Mouse (Mus musculus): ENCODE results near the gene Stab1. TPM values are rescaled to one million over a fixed set of nuclear protein-coding genes. Genes with fewer than 3 reads are reported as not detected.
A peak's percentile ranks its signal among the peaks of the same experiment; 100 is the strongest.

Gene Stab1
- polyA plus RNA-seq, 1 experiment, result 0.57 TPM

DNA sequence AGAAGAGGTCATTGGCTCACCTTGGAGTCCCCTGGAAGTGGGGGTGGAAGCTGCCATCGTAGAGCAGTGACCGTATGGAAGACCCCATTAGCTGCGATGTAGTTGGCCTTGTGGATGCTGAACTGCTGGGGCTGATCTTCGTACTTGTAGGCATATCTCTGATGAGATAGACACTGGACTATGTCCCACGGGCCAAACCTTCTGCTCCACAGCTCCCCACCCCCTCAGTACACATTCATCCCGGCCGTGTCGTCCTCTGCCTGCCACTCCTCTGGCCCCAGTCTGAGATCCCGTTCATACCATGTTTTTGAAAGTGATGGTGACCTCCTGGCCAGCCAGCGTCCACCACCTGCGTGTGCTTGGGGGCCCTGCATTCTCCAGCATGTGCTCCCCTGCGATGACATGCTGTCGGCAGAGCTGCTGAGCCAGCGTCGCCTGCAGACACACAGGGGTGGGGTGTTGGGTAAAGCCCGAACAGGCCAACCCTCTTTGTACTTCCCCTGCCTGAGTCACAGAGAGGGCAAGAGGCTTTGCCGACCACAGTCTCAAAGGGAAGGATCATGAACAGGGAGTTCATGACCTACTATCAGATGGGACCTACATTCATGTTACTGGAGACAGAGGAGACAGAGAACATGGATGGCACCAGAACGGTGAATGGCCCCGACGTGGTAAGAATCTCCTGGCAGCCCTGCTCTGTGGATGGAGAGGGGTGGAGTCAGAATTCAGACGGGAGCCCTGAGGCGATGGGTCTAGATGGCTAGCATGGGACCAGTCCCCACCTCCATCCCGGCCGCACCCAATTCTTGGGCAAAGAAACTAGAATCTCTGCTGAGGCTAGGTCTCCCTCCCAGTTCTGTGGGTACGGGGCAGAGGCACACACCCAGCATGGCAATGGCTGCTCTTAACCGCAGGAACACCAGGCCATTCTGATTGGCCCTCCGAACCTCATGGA lies 8.0 kb downstream of the Stab1 start:
- no peak overlapping the region for H3K4me3 ChIP-seq (ENCODE audit: low read depth, low read length)
- TF ChIP-seq CTCF (IDR thresholded peaks at IDR 0.05; ENCODE audit: low read depth, low read length), result no peak
- TF ChIP-seq POLR2A (IDR thresholded peaks at IDR 0.05; ENCODE audit: insufficient read depth, low read length), result no peak
- TF ChIP-seq EP300 (IDR thresholded peaks at IDR 0.05; ENCODE audit: insufficient read depth, low read depth, low read length), result no peak
- no peaks in the 10 kb centered on the region for H3K4me1 ChIP-seq (ENCODE audit: control insufficient read depth, insufficient read depth, low read length)
- no peak overlapping the region for H3K27ac ChIP-seq (ENCODE audit: insufficient read depth, low read length)
- H3K36me3 ChIP-seq (ENCODE audit: control insufficient read depth, insufficient read depth, low read length, poor library complexity, severe bottlenecking), result no peaks in the 10 kb centered on the region
- no peak overlapping the region for H3K9ac ChIP-seq (ENCODE audit: low read depth, poor library complexity, severe bottlenecking)
- H3K27me3 ChIP-seq (ENCODE audit: control insufficient read depth, insufficient read depth, low read length, poor library complexity, severe bottlenecking), result no peaks in the 10 kb centered on the region
- H3K9me3 ChIP-seq (replicated peaks; ENCODE audit: control insufficient read depth, insufficient read depth, low read length, poor library complexity, severe bottlenecking), result no peaks in the 10 kb centered on the region

GRCm38 (mm10) chr14:31145694-31146093 lies 22.7 kb downstream of the Stab1 start:
- Histone ChIP-seq H3K4me1 (ENCODE audit: control insufficient read depth, insufficient read depth, low read length) (no peaks in the 10 kb centered on the region), H3K9ac (ENCODE audit: low read depth, poor library complexity, severe bottlenecking) (no peak overlapping the region), H3K9me3 (replicated peaks; ENCODE audit: control insufficient read depth, insufficient read depth, low read length, poor library complexity, severe bottlenecking) (no peaks in the 10 kb centered on the region), H3K27me3 (ENCODE audit: control insufficient read depth, insufficient read depth, low read length, poor library complexity, severe bottlenecking) (no peaks in the 10 kb centered on the region), H3K36me3 (ENCODE audit: control insufficient read depth, insufficient read depth, low read length, poor library complexity, severe bottlenecking) (no peaks in the 10 kb centered on the region), H3K4me3 (ENCODE audit: low read depth, low read length) (no peak overlapping the region), H3K27ac (ENCODE audit: insufficient read depth, low read length) (no peak overlapping the region)
- TF ChIP-seq EP300 (IDR thresholded peaks at IDR 0.05; ENCODE audit: insufficient read depth, low read depth, low read length) (no peak), CTCF (IDR thresholded peaks at IDR 0.05; ENCODE audit: low read depth, low read length) (no peak), POLR2A (IDR thresholded peaks at IDR 0.05; ENCODE audit: insufficient read depth, low read length) (no peak)

GRCm38 (mm10) chr14:31141011-31141410 lies 27.4 kb downstream of the Stab1 start:
- no peak overlapping the region for H3K4me3 ChIP-seq (ENCODE audit: low read depth, low read length)
- H3K27ac ChIP-seq (ENCODE audit: insufficient read depth, low read length), result no peak overlapping the region
- no peaks in the 10 kb centered on the region for H3K9me3 ChIP-seq (replicated peaks; ENCODE audit: control insufficient read depth, insufficient read depth, low read length, poor library complexity, severe bottlenecking)
- H3K27me3 ChIP-seq (ENCODE audit: control insufficient read depth, insufficient read depth, low read length, poor library complexity, severe bottlenecking), result no peaks in the 10 kb centered on the region
- no peak overlapping the region for H3K9ac ChIP-seq (ENCODE audit: low read depth, poor library complexity, severe bottlenecking)
- H3K4me1 ChIP-seq (ENCODE audit: control insufficient read depth, insufficient read depth, low read length), result peaks cover 7% of the 10 kb centered on the region
- peaks cover 6% of the 10 kb centered on the region; the same call in 1 of the 2 replicates for H3K36me3 ChIP-seq (ENCODE audit: control insufficient read depth, insufficient read depth, low read length, poor library complexity, severe bottlenecking)
- TF ChIP-seq EP300 (IDR thresholded peaks at IDR 0.05; ENCODE audit: insufficient read depth, low read depth, low read length) (no peak), POLR2A (IDR thresholded peaks at IDR 0.05; ENCODE audit: insufficient read depth, low read length) (no peak), CTCF (IDR thresholded peaks at IDR 0.05; ENCODE audit: low read depth, low read length) (no peak)

- H3K27me3 ChIP-seq (ENCODE audit: control insufficient read depth, insufficient read depth, low read length, poor library complexity, severe bottlenecking), result no peaks in the 10 kb centered on the region
- no peak overlapping the region for H3K27ac ChIP-seq (ENCODE audit: insufficient read depth, low read length)
- no peak overlapping the region for H3K4me3 ChIP-seq (ENCODE audit: low read depth, low read length)
- H3K9ac ChIP-seq (ENCODE audit: low read depth, poor library complexity, severe bottlenecking), result no peak overlapping the region
- peaks cover 7% of the 10 kb centered on the region for H3K4me1 ChIP-seq (ENCODE audit: control insufficient read depth, insufficient read depth, low read length)
- TF ChIP-seq EP300 (IDR thresholded peaks at IDR 0.05; ENCODE audit: insufficient read depth, low read depth, low read length) (no peak), CTCF (IDR thresholded peaks at IDR 0.05; ENCODE audit: low read depth, low read length) (no peak), POLR2A (IDR thresholded peaks at IDR 0.05; ENCODE audit: insufficient read depth, low read length) (no peak)
- peaks cover 11% of the 10 kb centered on the region; the same call in 1 of the 2 replicates for H3K36me3 ChIP-seq (ENCODE audit: control insufficient read depth, insufficient read depth, low read length, poor library complexity, severe bottlenecking)
- no peaks in the 10 kb centered on the region for H3K9me3 ChIP-seq (replicated peaks; ENCODE audit: control insufficient read depth, insufficient read depth, low read length, poor library complexity, severe bottlenecking)
Measured at GRCm38 (mm10) chr14:31140141-31140540, 28.3 kb downstream of the Stab1 start.

GRCm38 (mm10) chr14:31139666-31140065 lies 28.8 kb downstream of the Stab1 start:
- peaks cover 7% of the 10 kb centered on the region for H3K4me1 ChIP-seq (ENCODE audit: control insufficient read depth, insufficient read depth, low read length)

GRCm38 (mm10) chr14:31138897-31139429 lies 29.5 kb downstream of the Stab1 start:
- Histone ChIP-seq H3K27ac (ENCODE audit: insufficient read depth, low read length) (no peak overlapping the region), H3K9ac (ENCODE audit: low read depth, poor library complexity, severe bottlenecking) (no peak overlapping the region), H3K9me3 (replicated peaks; ENCODE audit: control insufficient read depth, insufficient read depth, low read length, poor library complexity, severe bottlenecking) (no peaks in the 10 kb centered on the region), H3K4me1 (ENCODE audit: control insufficient read depth, insufficient read depth, low read length) (peaks cover 7% of the 10 kb centered on the region), H3K4me3 (ENCODE audit: low read depth, low read length) (0 out of 2 replicates have a peak overlapping the region, but pooled peaks have one; percentile 10), H3K36me3 (ENCODE audit: control insufficient read depth, insufficient read depth, low read length, poor library complexity, severe bottlenecking) (peaks cover 11% of the 10 kb centered on the region; the same call in 1 of the 2 replicates), H3K27me3 (ENCODE audit: control insufficient read depth, insufficient read depth, low read length, poor library complexity, severe bottlenecking) (no peaks in the 10 kb centered on the region)
- no peak for TF ChIP-seq POLR2A (IDR thresholded peaks at IDR 0.05; ENCODE audit: insufficient read depth, low read length)

More at GRCm38 (mm10) chr14:31139666-31140065, 28.8 kb downstream of the Stab1 start:
- H3K27me3 ChIP-seq (ENCODE audit: control insufficient read depth, insufficient read depth, low read length, poor library complexity, severe bottlenecking), result no peaks in the 10 kb centered on the region
- H3K36me3 ChIP-seq (ENCODE audit: control insufficient read depth, insufficient read depth, low read length, poor library complexity, severe bottlenecking), result peaks cover 11% of the 10 kb centered on the region; the same call in 1 of the 2 replicates
- H3K27ac ChIP-seq (ENCODE audit: insufficient read depth, low read length), result no peak overlapping the region
- no peak overlapping the region for H3K4me3 ChIP-seq (ENCODE audit: low read depth, low read length)
- no peaks in the 10 kb centered on the region for H3K9me3 ChIP-seq (replicated peaks; ENCODE audit: control insufficient read depth, insufficient read depth, low read length, poor library complexity, severe bottlenecking)
- TF ChIP-seq CTCF (IDR thresholded peaks at IDR 0.05; ENCODE audit: low read depth, low read length) (no peak), EP300 (IDR thresholded peaks at IDR 0.05; ENCODE audit: insufficient read depth, low read depth, low read length) (no peak)
- H3K9ac ChIP-seq (ENCODE audit: low read depth, poor library complexity, severe bottlenecking), result no peak overlapping the region
